Mouse (Mus musculus): ENCODE results near the gene Esrp2.
A peak's percentile ranks its signal among the peaks of the same experiment; 100 is the strongest.

Gene Esrp2

DNA sequence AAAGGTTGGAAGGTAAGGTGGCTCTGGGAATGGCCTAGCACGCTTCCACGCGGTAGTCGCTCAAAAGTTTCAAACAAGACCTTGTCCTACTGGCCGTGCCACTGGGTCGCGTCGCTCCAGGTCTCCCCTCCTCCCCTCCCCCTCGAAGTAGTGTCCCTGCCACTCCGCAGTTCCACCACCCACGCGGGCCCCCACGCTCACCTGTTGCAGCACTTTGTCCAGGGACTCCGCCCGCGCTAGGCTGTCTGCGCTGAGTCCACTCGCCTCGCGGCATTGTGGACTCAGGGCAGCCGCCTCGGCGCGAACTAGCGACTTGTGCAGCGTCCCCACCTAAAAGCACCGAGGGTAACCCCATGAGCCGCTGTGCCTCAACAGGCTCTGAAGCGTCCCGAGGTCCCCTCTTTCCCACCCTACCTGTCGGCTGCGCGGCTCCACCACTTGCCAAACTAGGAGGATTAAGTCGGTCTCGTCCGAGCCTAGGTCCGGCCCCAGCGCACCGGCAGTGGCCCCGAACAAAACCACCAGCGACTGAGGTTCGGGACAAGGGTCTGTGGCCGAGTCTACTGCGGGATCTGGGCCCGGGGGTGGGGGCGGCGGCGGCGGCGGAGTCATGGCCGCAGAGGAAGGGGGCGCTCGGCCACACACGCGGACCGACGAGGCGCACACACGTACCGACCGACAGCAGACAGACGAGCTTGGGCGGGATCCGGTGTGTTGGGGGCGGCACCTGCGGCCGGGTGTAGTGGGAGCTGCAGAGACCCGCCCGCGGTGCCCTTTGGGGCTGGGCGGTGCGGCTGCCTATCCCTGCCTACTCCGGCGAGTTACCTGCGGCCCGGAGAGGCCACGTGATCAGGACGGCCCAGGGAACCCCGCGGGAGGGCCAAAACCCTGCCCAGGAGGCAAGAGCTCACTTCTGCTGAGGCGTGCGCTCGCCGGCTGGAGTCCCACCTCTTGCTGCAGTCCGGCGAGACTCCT is at the start of gene Esrp2:
TSS of gene Esrp2 (minus strand) at position 819 of the 975 bp plus-strand sequence.
- DNase-seq (ENCODE audit: low spot score), result peak; percentile 91

DNA sequence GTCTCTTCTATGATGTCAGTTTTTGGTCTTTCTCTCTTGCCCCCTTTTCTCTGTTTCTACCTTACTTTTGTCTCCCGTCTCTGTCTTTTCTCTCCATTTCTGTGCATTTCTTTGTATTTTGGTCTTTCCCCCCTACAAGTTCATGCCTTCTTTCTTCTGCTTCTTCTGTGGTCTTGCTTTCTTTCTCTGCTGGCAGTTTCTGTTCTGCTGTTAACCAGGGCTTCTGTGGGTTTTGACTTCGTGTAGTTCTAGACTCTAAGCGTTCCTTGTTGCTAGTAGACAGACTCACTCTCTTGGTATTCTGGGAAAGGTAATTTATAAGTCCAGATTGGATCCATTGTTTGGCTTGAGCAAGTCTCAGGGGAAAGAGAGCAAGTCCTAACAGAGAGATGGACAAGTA is 49.6 kb upstream of the Esrp2 start:
- no peak for DNase-seq (ENCODE audit: low spot score)

DNA sequence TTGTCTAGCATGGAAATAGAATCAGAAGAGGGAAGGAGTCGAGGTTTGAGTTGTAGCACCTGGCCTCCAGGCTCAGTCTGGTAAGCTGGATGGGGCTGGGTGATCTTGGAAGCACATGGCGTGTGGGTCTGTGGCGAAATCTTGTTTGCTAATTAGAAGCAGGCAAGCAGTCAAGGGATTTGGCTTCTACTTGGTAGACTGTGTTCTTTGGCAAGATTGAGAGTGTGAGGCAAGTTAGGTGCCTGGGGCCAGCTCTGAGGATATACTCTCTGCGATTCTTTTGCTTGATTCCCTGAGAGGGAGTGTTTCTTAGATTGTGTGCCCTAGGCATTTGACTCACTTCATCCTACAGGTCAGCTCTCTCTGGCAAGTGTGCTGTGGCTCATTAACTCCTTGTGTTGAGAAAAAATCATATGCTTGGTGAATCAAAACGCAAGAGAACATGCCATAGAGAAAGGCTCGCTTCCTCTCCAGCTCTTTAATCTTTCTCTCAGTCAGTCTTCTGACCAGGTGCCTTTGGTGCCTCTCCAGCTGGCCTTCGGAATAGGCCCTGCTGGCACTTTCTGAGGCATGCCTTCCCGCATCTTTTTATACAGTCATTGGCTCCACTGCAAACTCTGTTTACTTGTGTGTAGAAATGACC is 49.0 kb upstream of the Esrp2 start:
- DNase-seq (ENCODE audit: low spot score), result no peak

DNA sequence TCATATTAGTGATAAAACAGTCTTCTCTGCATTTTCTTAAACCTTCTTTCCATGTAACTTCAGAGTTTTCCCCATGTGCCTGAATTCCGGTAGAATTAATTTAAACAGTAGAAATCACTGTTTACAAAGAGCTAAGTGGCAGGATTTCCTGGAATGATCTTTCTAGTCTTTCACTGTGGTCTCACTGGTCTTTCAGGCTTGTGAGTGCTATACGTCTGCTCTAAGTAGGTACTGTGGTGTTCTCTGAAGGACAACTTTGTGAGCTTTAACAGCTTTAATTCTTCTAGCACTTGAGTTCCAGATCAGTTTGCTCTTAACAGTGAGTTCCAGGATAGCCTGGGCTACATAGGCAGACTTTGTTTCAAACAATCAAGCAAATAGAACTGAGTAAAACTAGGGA is 41.7 kb upstream of the Esrp2 start:
- no peak for DNase-seq (ENCODE audit: low spot score)

DNA sequence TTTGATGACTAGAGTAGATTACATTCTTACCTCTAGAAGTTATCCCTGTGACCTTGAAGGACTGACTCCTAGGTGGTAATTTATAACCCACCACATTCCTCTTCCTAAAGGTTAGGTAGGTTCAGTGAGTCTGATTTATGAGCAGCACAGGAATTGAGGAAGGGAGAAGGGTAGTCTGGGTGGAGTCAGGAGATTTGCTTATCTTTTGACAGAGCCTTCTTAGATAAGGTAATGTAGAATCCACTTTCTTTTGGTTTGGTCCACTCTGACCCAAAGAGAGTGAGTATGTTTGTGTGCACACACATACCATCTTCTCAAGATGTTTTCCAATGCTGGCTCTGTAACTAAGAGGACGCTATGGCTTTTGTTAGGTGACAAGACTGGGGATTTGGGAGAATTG is 40.8 kb upstream of the Esrp2 start:
- no peak for DNase-seq (ENCODE audit: low spot score)

DNA sequence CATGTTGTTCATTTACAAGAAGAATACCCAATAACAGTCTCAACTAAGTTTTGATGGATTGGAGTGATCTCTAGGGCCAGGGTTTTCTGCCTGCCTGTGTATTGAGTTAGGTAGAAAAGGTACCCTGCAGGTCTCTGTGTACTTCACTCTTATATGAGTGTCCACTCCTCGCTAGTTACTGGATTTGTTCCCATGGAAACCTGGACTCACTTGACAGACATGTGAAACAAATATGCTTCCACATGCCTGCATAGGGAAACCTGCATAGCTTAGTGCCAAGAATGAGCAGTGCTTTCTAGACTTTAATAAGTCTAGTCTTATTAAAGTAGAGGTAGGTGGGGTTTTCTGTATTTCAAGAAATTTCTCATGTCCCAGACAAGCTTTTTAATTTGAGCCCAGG is 40.1 kb upstream of the Esrp2 start:
- DNase-seq (ENCODE audit: low spot score), result no peak

DNA sequence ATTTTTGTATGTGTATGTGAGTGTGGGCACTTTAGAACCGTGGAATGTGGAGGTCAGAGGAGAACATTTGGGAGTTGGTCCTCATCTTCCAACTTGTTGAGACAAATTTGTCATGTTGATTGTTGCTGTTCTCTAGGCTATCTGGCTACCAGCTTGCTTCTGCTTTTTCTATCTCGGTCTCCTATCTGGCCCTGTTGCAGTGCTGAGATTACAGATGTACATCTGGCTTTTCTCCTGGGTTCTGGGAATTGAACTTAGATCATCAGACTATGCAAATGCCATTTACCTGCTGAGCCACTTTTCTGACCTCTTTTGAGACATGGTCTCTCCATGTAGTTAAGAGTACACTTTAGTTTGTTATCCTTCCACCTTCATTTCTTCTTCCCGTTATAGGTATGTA is 36.8 kb upstream of the Esrp2 start:
- DNase-seq (ENCODE audit: low spot score), result no peak

DNA sequence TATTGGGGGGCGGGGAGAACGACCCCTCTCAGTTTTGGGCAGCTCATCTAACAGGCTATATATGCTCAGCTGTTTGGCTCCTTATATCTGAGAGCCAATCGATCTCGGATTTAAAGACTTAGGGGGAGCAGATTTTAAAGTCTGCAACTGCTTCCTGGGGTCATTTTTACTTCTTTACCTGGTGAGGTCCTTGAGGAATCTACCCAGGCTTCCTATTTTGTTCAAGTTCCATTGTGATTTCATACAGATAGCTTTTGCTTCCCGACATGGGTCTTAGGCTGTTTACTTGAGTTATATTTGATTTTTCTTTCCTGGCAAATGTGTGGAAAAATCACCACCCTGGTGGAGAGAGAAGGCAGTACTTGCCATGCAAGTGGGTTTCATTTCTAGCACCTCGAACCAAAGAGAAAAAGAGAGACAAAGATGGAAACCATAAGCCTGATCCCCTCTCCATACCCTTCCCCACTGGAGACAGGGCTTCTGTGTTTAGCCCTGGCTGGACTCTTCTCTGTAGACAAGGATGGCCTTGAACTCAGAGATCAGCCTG is 33.2 kb upstream of the Esrp2 start:
- DNase-seq (ENCODE audit: low spot score), result no peak

DNA sequence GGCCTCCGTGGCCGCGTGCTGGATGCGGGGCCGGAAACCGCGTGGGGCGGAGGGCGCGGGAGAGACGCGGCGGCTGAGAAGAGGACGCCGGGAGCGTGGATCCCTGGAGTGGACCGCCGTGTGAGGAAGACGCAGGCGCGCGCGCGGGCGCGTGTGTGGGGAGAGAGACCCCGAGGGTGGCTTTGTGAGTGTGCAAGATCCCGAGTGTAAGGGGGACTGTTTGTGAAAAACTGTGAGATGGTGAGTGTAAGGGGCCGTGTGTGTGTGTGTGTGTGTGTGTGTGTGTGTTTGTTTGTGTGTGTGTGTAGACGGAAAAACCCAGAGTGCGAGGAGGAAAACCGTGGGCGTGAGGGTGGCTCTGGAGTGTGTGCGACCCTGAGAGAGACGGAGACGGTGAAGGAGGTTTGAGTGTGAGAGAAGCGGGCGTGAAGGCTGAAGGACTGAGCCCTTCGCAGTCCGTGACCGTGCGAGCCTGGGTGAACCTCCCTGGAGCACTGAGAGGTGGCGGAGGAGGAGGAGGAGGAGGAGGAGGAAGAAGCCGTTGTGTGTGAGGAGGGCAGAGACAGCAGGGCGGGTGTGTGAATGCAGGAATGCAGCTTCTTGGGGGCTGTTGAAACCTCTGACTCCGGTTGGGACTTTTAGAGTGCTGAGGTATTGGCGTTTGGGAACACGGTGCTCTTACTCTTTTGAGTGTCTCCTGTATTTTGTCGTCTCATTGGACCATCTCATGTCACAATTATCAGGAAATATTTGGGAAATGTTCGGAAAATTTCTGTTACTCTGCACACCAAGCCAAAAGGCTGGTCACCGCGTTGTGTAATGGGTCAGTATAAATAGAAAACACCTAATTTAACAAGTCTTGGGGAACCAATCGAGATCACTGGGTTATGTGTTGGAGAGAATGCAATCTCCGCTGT is 32.5 kb upstream of the Esrp2 start:
- DNase-seq (ENCODE audit: low spot score), result peak; percentile 62

DNA sequence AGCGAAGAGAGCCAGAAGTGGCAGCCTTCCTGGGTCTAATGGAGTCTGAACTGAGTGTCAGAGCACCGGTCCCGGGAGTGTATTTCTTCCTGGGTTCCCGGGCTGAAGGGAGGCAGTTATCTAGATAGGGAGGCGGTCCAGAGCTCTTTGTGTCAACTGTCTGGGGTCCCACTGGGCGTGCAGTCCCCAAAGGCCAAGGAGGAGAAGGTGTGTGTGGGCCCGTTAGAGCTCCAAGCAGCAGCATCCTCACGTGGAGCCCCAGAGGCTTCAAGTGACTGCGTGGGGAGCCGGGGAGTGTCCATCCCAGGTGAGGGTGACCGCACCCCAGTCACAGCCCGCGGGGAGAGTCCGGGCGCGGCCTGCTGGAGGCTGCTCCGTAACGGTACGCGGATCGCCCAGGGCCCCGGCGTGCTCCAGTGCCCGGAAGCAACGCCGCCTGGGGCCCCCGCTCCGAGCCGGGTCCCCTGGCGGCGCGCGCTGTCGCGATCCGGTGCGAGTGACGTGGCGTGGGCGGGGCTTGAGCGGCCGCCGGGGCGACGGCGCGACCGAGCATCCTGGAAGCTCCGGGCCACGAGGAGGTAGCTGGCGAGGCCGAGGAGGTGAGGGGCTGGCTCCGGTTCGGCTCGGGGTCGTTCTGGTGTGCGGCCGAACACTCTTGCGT is 31.7 kb upstream of the Esrp2 start, which contains the start of gene Slc7a6:
TSS of gene Slc7a6 (plus strand) at position 502 of the 661 bp plus-strand sequence.
- peak; percentile 68 for DNase-seq (ENCODE audit: low spot score)

DNA sequence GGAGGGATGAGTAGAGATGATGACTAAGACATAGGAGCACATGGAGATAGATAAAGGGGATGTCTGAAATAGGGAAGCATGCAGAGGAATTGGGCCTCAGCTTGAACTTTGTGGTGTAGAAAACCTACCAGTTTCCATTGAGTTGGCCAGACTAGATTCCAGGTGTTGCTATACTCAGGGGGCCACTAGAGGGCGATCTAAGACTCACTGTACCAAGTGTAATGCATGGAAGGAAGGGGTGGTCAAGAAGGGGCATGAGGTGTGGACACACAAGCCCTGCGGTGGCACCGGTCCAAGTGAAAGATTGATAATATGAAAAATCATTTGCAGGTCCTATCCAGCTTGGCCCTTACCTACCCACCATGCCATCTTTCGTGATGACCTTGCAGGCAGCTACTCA is 28.7 kb upstream of the Esrp2 start:
- peak; percentile 47 for DNase-seq (ENCODE audit: low spot score)

DNA sequence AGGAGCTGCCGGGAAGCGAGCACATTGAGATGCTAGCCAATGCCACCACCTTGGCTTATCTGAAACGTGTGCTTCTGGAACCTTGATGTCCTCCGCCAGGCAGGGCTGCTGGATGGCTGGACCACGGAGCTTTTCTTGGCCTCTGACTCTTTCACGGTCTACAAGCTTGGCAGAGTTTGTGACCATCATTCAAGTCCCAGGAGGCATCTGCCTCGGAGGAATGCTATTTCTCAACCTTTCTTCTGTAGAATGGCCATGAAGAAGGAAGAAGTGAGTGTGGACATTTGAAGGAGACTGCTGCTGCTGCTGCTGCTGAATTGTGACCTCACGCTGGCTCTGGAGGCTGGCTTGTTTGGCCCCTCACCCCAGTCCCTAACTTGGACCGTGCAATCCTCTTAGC is 26.5 kb upstream of the Esrp2 start:
- DNase-seq (ENCODE audit: low spot score), result no peak

DNA sequence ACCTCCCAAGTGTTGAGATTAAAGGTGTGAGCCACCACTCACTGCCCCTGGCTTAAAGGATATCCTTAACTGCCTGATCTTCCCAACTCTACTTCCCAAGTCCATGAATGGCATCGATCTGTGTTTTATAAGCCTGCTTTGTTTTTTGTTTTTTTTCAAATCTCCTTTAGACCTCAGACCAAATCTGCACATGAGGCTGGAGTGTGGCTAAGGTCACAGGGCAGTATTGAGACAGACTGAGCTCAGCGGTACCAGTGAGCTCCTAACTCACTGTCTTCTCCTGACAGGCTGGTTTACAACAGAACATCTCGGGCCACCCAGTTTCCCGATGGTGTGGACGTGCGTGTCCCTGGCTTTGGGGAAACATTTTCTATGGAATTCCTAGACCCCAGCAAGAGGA is 23.1 kb upstream of the Esrp2 start:
- DNase-seq (ENCODE audit: low spot score), result no peak

DNA sequence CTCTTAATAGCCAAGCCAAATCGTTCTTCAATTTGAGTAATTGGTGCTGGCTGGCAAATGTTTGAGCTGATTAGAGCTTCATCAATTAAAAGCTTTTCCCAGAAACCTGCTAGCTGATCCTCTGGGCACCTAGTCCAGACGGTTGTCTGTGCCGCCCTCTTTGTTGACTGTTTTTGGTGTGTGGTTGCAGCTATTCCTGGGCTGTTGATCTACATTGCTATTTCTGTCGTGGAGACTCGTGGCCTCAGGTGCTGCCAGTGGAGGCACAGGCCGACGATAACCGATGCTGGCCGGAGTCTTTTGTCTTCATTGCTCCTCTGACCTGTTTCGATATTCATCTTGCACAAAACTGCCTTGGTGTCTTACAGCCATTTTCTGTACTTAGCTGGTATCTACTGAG is 21.6 kb upstream of the Esrp2 start:
- DNase-seq (ENCODE audit: low spot score), result no peak

DNA sequence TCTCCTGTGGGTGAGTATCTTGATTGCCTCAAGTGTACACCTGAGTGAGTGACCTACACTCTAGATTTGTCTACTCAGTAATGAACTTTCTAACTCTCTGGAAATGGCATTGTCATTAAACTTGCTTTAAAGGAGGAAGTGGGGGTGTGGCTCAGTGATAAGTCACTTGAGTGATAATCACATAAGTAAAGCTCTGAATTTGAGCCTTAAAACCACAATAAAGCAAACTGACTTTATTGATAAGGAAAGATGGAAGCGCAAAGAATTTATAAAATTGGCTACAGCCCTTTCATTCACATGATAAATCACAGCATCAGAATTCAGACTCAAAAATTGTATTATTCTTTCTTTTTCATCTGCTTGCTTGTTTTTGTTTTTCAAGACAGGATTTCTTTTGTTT is 20.6 kb upstream of the Esrp2 start:
- DNase-seq (ENCODE audit: low spot score), result no peak

DNA sequence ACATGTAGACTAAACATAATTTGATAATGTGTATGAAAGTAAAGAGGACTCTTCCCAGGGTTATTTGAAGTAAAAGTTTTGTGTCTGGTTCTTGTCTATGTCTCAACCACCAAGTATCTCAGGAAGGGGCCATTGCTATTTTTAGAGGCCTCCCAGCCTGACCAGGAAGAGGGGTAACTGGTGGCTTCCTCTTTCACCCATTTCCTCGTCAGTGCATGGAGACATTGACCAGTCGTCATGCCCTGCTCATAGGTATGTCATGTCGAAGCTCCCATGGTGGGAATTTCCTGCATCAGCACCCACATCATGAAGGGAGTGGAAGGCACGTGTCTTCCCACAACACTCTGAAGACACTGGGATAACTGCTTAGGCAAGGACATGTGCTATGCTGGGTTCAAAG is 16.1 kb upstream of the Esrp2 start:
- DNase-seq (ENCODE audit: low spot score), result no peak

DNA sequence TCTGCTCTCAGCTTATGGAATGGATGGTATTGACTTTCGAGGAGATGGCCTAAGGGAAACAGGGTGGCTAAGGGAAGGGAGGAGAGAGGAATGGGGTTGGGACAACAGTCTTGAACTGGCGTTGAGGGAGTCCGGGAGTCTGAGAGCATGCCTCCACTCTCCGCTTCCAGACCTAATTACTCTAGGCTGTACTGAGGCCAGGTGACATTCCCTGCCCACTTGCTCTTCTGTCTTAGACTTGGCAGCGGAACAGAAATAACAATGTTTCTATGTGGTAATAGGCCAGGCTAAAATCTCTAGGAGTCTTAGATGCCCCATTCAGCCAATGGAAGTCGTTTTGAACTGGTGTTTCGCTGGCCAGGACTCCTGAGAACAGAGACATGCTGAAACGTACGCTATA is 14.3 kb upstream of the Esrp2 start:
- no peak for DNase-seq (ENCODE audit: low spot score)

DNA sequence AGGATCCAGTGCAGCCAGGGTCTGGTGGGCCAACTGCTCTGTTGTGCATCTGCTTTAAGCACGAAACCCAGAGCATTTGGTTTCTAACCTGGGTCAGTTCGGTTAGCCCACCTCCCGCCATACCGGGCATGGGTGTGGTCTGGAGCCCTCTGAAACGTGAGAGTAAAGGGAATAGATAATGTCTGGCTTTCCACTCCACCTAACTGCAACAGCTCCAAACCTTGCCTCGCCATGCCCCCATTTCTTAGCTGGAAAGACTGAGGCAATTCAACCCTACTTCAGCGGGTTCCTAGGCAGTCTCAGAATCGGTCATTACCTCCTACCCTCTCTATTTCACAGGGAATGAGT is 13.9 kb upstream of the Esrp2 start:
- DNase-seq (ENCODE audit: low spot score), result no peak

DNA sequence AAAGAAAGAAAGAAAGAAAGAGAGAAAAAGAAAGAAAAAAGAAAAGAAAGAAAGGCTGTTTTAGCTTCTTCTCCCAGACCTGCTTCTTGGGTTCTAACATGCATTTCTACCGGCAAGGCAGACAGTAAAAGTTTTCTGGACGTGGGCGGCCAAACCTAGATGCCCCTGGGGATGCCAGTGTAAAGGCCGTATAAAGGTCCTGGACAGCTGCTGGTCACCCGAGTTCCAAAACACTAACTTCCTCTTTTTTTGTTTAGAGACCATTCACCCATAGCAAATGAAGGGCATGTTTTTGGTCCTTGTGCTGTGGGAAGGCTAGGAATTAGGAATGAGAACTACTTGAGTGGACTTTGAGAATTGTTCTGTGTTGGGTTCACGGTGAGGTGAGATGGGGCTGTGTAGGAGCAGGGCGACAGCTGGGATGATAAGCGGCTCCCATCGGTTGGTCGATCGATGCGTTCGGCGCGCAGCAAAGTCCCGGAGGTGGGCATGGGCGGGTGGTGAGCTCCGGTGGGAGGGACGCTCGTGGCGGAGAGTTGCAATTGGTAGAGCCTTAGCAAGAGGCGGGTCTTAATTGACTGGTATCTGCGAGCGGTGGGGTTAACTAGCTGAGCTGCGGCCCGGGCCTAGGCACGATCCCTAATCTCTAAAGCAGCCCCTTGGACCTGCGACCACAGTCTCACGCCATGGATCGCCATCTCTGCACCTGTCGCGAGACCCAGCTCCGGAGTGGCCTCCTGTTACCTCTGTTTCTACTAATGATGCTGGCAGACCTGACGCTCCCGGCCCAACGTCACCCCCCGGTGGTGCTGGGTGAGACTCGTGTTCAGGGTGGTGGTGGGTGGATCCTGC is 13.3 kb upstream of the Esrp2 start, which contains the start of gene Pla2g15:
TSS of gene Pla2g15 (plus strand) at position 599 of the 852 bp plus-strand sequence.
- peak; percentile 94 for DNase-seq (ENCODE audit: low spot score)

DNA sequence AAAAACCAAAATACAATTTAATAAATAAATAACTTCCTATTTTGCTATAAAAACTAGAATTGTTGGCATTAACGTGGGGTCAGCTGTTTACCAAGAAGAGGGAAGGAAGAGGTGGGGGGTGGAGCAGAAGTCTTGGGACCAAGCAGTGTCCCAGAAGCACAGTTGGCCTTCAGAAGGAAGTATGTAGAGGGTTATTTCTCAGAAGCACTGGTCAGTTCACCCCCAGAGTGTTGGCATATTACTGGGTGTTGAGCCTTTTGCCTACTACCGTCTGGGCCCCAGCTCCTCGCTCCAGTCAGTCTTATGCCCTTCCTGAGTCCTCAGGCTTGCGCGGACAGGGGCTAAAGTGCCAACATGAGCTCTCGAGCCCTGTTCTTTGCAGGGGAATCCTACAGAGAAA is 12.3 kb upstream of the Esrp2 start:
- DNase-seq (ENCODE audit: low spot score), result no peak
